Mouse (Mus musculus) urinary bladder, postnatal 0 days (tissue): ENCODE results near the gene G2e3. TPM values are rescaled to one million over a fixed set of nuclear protein-coding genes. Genes with fewer than 3 reads are reported as not detected.

ENCODE experiments used
- polyA plus RNA-seq: library from polyadenylated mRNA; unstranded; fragments of >200 nt; fragmentation: Nextera tagmentation; extraction: Ambion mirVana; gene quantifications from 2 replicates; pipeline ENCODE4 v1.2.1, GENCODE M21; 2015

G2e3 gene
- 7.3 and 9.8 TPM in 2 replicates for polyA plus RNA-seq

DNA sequence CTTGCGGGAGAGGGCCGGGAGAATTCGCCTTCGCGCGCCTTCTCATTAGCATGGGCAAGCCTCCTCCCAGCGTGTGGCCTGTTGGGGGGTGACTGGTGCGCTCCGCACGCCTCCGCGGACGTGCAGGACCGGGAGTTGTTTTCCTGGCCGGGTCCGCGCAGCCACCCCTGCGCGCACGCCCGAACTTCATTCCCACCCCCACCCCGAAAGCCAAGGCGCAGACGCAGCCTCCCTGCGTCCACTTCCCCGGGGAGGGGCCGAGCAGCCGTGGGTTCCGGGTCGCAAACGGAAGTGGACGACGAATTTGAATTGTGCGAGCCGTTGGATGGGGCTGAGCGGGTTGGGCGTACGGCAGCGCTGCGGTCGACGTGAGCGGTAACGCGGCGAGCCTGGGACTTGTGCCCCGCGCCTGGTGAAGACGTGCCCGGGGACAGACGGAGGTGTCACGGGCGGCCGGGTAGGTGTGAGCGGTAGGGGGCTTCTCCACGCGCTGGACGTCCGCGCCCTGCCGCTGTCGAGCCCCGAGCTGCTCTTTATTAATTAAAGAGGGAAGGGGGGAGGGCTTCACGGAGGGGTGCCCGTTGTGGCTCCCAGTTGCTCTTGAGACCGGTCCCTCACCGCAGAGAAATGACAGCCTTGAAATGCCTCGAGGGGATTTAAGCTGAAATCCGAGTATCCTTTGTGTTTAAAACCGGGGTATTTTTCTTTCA lies at the start of gene G2e3:
Gene G2e3, plus strand, starts transcription at position 74 of the 710 bp plus-strand sequence.

DNA sequence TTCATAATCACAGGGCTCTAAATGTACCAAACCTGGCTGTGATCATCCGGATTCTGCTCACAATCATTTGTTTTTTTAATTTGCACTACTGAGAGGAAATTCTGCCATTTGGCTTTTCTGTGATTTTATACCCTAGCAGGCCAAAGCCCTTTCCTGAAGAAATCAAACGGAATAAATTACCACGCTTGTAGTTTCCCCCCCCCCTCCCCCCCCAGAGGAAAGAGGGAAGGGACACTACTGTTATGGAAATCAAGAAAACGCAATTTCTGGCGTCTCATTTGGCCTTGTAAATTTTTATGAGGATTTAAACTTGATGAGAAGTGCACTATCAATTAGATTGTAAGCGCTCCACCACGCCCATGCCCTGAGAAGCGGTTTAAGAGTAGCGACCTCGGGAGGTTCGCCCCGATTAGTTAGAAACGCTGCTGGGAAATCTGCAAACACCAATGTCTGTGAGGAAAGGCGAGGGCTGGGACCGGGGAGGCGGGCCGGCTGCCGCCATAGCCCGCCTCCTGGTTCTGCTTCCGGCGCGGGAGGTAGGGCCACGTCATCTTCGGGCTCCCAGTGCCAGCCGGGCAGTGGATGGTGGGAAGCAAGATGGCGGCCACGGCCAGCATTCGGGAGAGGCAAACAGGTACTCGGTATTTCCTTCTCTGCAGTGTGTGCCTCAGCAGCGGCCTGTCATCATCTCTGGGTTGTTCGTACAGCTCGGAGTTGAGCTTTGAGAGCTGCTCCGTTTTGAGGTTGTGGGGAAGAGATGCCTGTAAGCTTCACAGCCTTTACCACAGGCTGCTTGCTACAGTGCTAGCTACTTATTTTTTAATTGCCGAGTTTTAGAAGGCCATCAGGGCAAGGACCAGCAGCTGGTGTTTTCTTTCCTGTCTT lies 29.4 kb downstream of the G2e3 start, which contains the start of gene Scfd1:
Gene Scfd1, plus strand, starts transcription at position 508 of the 885 bp plus-strand sequence.

Other genes starting within 250 kb of the G2e3 start
- 63.1 and 71.4 TPM in 2 replicates for gene Scfd1, start 29.4 kb downstream of the G2e3 start, polyA plus RNA-seq
- gene Coch, start 245.3 kb downstream of the G2e3 start, polyA plus RNA-seq, result 0.59 and 0.87 TPM in 2 replicates